Mouse (Mus musculus) embryonic facial prominence, embryonic 14.5 days (tissue): ENCODE data around the gene Pgs1. TPM values are rescaled to one million over a fixed set of nuclear protein-coding genes. Genes with fewer than 3 reads are reported as not detected.

Experiments used
- ATAC-seq: fragments of 200-750 bp; cut with Nextera tagmentation; 2 replicates; pipeline ENCODE4 v1.8.0; 2017; ENCODE audit warnings: low read depth, moderate number of reproducible peaks, moderate TSS enrichment
- DNase-seq: peaks from one replicate; pipeline ENCODE4 v3.0.0-alpha.2; 2015; ENCODE audit warnings: low spot score
- H3K27ac ChIP-seq: fragments of 300-500 bp; sonication (generic); replicated peaks from 2 replicates; pipeline ENCODE4 v1.5.1; 2014; ENCODE audit warnings: low read depth, mild to moderate bottlenecking, low read length, moderate library complexity
- H3K27me3 ChIP-seq: fragments of 300-500 bp; sonication (generic); replicated peaks from 2 replicates; pipeline ENCODE4 v1.6.1; 2014; ENCODE audit warnings: low read length; ENCODE audit not compliant: control insufficient read depth, insufficient read depth
- H3K36me3 ChIP-seq: fragments of 300-500 bp; sonication (generic); 2 replicates; pipeline ENCODE4 v1.6.1; 2014; ENCODE audit warnings: low read length, mixed read lengths; ENCODE audit not compliant: control insufficient read depth, insufficient read depth
- H3K4me1 ChIP-seq: fragments of 300-500 bp; sonication (generic); 2 replicates; pipeline ENCODE4 v1.6.1; 2014; ENCODE audit warnings: antibody characterized with exemption, low read length; ENCODE audit not compliant: control insufficient read depth, insufficient read depth
- H3K4me2 ChIP-seq: fragments of 300-500 bp; sonication (generic); 2 replicates; pipeline ENCODE4 v1.6.1; 2014; ENCODE audit warnings: low read depth, mild to moderate bottlenecking, low read length, moderate library complexity, mixed read lengths
- H3K4me3 ChIP-seq: fragments of 300-500 bp; sonication (generic); 2 replicates; pipeline ENCODE4 v1.5.1; 2014; ENCODE audit warnings: low read depth, mild to moderate bottlenecking, low read length
- H3K9ac ChIP-seq: fragments of 300-500 bp; sonication (generic); 2 replicates; pipeline ENCODE4 v1.6.1; 2014; ENCODE audit warnings: low read depth, mild to moderate bottlenecking, low read length, moderate library complexity, mixed read lengths
- H3K9me3 ChIP-seq: fragments of 300-500 bp; sonication (generic); 2 replicates; pipeline ENCODE4 v1.6.1; 2016; ENCODE audit warnings: low read length; ENCODE audit not compliant: control insufficient read depth
- WGBS: fragments of 180-500 bp; shearing (Covaris S2); extraction: QIAGEN DNeasy Blood & Tissue Kit; methylation state at CpG from one replicate; pipeline ENCODE4 v1.1.7; 2014; 5-methylcytosine and 5-hydroxymethylcytosine counted together
- polyA plus RNA-seq: library from polyadenylated mRNA; unstranded; fragments of >200 nt; fragmentation: Nextera tagmentation; extraction: Ambion mirVana; gene quantifications from 2 replicates; pipeline ENCODE4 v1.2.1, GENCODE M21; 2014

Pgs1 gene
- polyA plus RNA-seq, 1 experiment from 2014 or later, result 31.0 TPM

DNA sequence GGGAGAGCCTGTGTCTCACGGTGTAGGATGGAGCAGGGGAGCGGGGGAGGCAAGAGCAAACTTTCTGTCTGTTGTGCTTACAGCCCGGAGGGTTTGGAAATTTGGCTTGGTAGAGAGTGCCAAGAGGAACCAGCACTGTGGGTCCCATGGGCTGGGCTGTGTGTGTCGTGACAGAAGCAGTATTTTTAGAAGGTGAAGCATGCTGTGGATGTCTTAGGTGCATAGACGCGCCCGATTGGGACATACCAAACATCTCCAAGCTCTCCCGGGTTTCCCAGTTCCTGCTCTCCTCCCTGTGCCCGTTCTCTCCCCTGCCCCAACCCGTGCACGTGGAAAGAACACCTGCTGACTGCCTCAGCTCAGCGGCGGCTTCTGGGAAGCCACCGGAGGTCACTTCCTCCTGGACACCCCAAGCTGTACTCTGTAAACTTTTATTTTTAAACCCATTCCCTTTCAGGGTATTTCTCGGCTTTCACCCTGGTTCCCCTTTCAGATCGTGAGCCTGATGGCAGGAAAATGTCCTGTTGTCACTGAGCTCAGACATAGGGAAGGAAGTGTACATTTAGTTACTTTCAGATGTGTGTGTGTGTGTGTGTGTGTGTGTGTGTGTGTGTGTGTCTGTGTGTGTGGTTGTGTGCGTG lies 26.2 kb upstream of the Pgs1 start:
- ATAC-seq, result no peak
- Histone ChIP-seq H3K27me3 (no peaks in the 10 kb centered on the region), H3K9me3 (no peaks in the 10 kb centered on the region), H3K27ac (no peak overlapping the region), H3K4me1 (peaks cover 47% of the 10 kb centered on the region), H3K4me2 (no peak overlapping the region), H3K4me3 (no peak overlapping the region), H3K9ac (no peak overlapping the region), H3K36me3 (no peaks in the 10 kb centered on the region)
- DNase-seq, result no peak
- 46% methylated on average over 13 of the region's 17 CpGs for WGBS

GRCm38 (mm10) chr11:117960601-117961000 lies 25.5 kb upstream of the Pgs1 start:
- Histone ChIP-seq H3K9ac (no peak overlapping the region), H3K27me3 (no peaks in the 10 kb centered on the region), H3K9me3 (no peaks in the 10 kb centered on the region), H3K36me3 (no peaks in the 10 kb centered on the region), H3K4me2 (no peak overlapping the region), H3K27ac (no peak overlapping the region), H3K4me3 (no peak overlapping the region), H3K4me1 (peaks cover 52% of the 10 kb centered on the region)
- ATAC-seq, result no peak
- no peak for DNase-seq

GRCm38 (mm10) chr11:117962228-117963067 lies 23.6 kb upstream of the Pgs1 start:
- peak overlapping the region; percentile 86 for H3K4me2 ChIP-seq
- peak; percentile 30; the same call in 1 of the 2 replicates for ATAC-seq
- H3K4me1 ChIP-seq, result peaks cover 71% of the 10 kb centered on the region
- 29% methylated on average over 10 of the region's 10 CpGs for WGBS
- H3K27ac ChIP-seq, result peak overlapping the region; percentile 95
- H3K27me3 ChIP-seq, result peaks cover 3% of the 10 kb centered on the region; the same call in 1 of the 2 replicates
- H3K9ac ChIP-seq, result peak overlapping the region; percentile 64
- H3K36me3 ChIP-seq, result peaks cover 10% of the 10 kb centered on the region; the same call in 1 of the 2 replicates
- peak overlapping the region; percentile 38; the same call in 1 of the 2 replicates for H3K4me3 ChIP-seq
- DNase-seq, result peak; percentile 78
- no peaks in the 10 kb centered on the region for H3K9me3 ChIP-seq

DNA sequence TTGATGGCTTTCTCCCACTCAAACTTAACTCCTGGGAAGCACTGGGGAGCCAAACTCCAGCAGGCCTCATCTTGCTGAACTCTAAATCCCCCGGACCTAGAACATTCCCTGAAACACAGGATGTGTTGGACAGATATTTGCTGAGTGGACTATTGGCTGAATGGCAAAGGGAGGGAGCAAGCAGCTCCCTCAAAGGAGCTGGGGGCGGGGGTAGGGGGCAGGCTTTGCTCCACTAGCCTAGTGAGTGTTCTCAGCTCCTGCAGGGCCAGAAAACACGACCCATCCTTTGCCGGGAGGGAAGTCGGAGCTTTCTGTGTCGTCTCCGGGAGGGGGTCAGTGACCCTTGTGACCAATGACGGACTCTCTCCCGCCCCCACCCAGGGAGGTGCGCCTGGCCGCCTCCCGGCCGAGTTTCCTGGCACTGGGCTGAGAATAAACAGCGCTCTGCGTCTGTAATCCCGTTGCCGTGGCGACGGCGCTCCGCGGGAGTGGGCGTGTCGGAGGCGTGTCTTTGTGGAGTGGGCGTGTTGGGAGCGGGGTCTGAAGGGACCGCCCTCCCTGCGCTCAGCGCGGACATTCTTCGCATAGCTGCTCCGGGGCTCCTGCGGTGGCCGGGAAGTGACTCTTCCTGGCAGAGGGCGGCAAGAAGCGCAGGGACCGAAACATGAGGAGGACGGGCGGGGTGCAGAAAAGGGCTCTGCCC lies 22.9 kb upstream of the Pgs1 start:
- ATAC-seq (peak; percentile 91), DNase-seq (peak; percentile 97)
- peak overlapping the region; percentile 64 for H3K9ac ChIP-seq
- H3K27me3 ChIP-seq, result peaks cover 5% of the 10 kb centered on the region; the same call in 1 of the 2 replicates
- no peaks in the 10 kb centered on the region for H3K9me3 ChIP-seq
- WGBS, result under 1% methylated on average over 28 of the region's 40 CpGs
- H3K36me3 ChIP-seq, result peaks cover 10% of the 10 kb centered on the region; the same call in 1 of the 2 replicates
- H3K27ac ChIP-seq, result peak overlapping the region; percentile 95
- H3K4me2 ChIP-seq, result peak overlapping the region; percentile 86
- peak overlapping the region; percentile 38 for H3K4me3 ChIP-seq
- H3K4me1 ChIP-seq, result peaks cover 76% of the 10 kb centered on the region

DNA sequence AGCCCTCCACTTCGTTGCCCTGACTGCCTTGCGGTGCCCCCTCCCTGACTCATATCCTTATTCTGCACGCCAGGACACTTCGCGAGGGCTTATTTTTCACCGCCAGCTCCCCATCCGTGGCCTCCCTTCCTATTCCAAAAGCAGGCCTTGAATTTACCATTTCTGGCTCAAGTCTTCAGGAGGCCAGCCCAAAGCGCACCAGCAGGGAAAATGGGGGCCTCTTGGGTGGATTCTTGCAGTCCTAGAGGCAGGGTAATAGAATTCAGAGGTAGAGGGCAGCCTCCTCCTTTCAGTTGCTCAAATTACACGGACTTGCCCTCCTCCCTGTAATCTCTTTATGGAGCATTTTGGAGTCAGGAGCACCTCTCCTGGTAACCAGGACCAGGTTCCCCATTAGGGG lies 22.2 kb upstream of the Pgs1 start:
- no peaks in the 10 kb centered on the region for H3K9me3 ChIP-seq
- peaks cover 10% of the 10 kb centered on the region; the same call in 1 of the 2 replicates for H3K36me3 ChIP-seq
- peak; percentile 76 for DNase-seq
- 1% methylated on average over 9 of the region's 9 CpGs for WGBS
- peak overlapping the region; percentile 38 for H3K4me3 ChIP-seq
- H3K4me1 ChIP-seq, result peaks cover 72% of the 10 kb centered on the region
- peak overlapping the region; percentile 95 for H3K27ac ChIP-seq
- ATAC-seq, result peak; percentile 13
- peaks cover 5% of the 10 kb centered on the region; the same call in 1 of the 2 replicates for H3K27me3 ChIP-seq
- peak overlapping the region; percentile 86 for H3K4me2 ChIP-seq
- H3K9ac ChIP-seq, result peak overlapping the region; percentile 64

DNA sequence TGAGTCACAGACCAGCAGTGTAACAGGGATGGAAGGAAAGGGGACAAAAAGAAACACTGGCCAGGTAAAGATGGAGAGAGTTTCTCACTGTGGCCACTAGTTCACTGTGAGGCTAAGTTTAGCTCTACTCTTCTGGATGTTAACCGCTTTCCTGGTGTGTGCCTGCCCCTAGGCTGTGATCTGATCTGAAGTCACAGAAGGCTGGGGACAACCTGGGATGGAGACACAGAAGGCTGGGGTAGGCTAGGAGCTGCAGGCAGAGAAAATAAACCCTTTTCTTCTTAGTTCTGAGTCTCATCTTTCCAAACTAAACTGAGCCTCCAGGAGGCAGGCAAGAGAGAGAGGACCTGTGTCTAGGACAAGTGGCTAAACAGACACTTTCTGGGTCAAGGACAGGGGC lies 21.8 kb upstream of the Pgs1 start:
- peak overlapping the region; percentile 95 for H3K27ac ChIP-seq

DNA sequence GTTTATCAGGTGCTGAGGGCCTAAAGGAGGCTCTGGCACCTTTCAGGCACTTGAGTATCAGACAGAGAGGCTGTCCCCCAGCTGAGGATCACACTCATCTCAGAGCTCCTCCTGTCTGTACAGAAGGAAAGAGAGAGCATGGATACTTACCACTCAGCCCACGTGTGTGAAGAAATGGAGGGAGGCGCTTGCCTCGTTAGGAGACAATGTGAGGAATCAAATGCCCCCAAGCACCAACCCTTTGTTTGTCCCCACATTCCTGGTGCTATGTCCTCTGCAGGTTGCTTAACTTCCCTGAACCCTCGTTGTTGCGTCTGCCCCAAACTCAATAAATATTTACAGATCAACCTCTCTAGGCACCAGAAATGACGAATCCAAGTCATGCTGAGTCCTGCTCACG lies 21.0 kb upstream of the Pgs1 start:
- ATAC-seq (no peak), DNase-seq (no peak)
- Histone ChIP-seq H3K9me3 (no peaks in the 10 kb centered on the region), H3K27me3 (peaks cover 5% of the 10 kb centered on the region; the same call in 1 of the 2 replicates), H3K4me3 (no peak overlapping the region), H3K9ac (no peak overlapping the region), H3K36me3 (peaks cover 10% of the 10 kb centered on the region; the same call in 1 of the 2 replicates), H3K4me2 (peak overlapping the region; percentile 83; the same call in 1 of the 2 replicates), H3K27ac (peak overlapping the region; percentile 95; the same call in 1 of the 2 replicates), H3K4me1 (peaks cover 66% of the 10 kb centered on the region)
- WGBS, result 33% methylated on average over 7 of the region's 7 CpGs

More for the DNA sequence above, 21.8 kb upstream of the Pgs1 start:
- Histone ChIP-seq H3K9ac (peak overlapping the region; percentile 64), H3K4me2 (peak overlapping the region; percentile 86), H3K36me3 (peaks cover 10% of the 10 kb centered on the region; the same call in 1 of the 2 replicates), H3K27me3 (peaks cover 5% of the 10 kb centered on the region; the same call in 1 of the 2 replicates), H3K4me3 (peak overlapping the region; percentile 38; the same call in 1 of the 2 replicates), H3K4me1 (peaks cover 72% of the 10 kb centered on the region), H3K9me3 (no peaks in the 10 kb centered on the region)
- ATAC-seq, result no peak
- 21% methylated on average over 1 of the region's 1 CpGs for WGBS
- no peak for DNase-seq

- H3K27me3 ChIP-seq, result peaks cover 5% of the 10 kb centered on the region; the same call in 1 of the 2 replicates
- H3K27ac ChIP-seq, result 0 out of 2 replicates have a peak overlapping the region, but pooled peaks have one; percentile 1
- WGBS, result 23% methylated on average over 9 of the region's 9 CpGs
- no peaks in the 10 kb centered on the region for H3K9me3 ChIP-seq
- 0 out of 2 replicates have a peak overlapping the region, but pooled peaks have one; percentile 35 for H3K9ac ChIP-seq
- peaks cover 10% of the 10 kb centered on the region; the same call in 1 of the 2 replicates for H3K36me3 ChIP-seq
- no peak overlapping the region for H3K4me3 ChIP-seq
- peaks cover 64% of the 10 kb centered on the region for H3K4me1 ChIP-seq
- ATAC-seq (no peak), DNase-seq (no peak)
- peak overlapping the region; percentile 83 for H3K4me2 ChIP-seq
Measured at GRCm38 (mm10) chr11:117965561-117965981, 20.5 kb upstream of the Pgs1 start.
